Comparison of ENCODE assay signal across 8 mouse cellular contexts in genomic region chr5:77089294-77089693, GRCm38 (mm10). TPM values are rescaled to one million over a fixed set of nuclear protein-coding genes. Genes with fewer than 3 reads are reported as not detected.
DNase-seq lines count a peak whose midpoint lies in the region; ATAC-seq and TF ChIP-seq lines count a peak whose summit lies in the region.

No protein-coding gene starts in this region.

- H3K9ac ChIP-seq in intestine, postnatal 0 days (ENCODE audit: low read depth, low read length) = no peak overlapping the region

- no peaks in the 10 kb centered on the region for H3K27me3 ChIP-seq in intestine, postnatal 0 days (replicated peaks; ENCODE audit: control insufficient read depth, insufficient read depth, low read length)

- no peak overlapping the region for H3K4me3 ChIP-seq in gastrocnemius, adult 2 months
- no peak overlapping the region for H3K4me3 ChIP-seq in intestine, postnatal 0 days (ENCODE audit: low read depth, low read length)

- no peak overlapping the region for H3K4me2 ChIP-seq in intestine, postnatal 0 days (replicated peaks; ENCODE audit: low read depth)

- WGBS in intestine, postnatal 0 days = 33% methylated on average over 1 of the region's 1 CpGs

- intact Hi-C loops in gastrocnemius, adult 2 months (cut with DNase I) = loop anchor here (1.0 kb wide), 2 partner anchors 81 to 128 kb away; no protein-coding TSS in a partner anchor

- H3K9me3 ChIP-seq in intestine, postnatal 0 days (ENCODE audit: control insufficient read depth) = no peaks in the 10 kb centered on the region

- DNase-seq in adrenal gland, adult (ENCODE audit: inconsistent age in 2 of 2, low spot score in 1 of 2) = peak; percentile 39 to 70
- no peak for DNase-seq in adrenal gland, adult 8-10 months
- DNase-seq in CD4-positive helper T cell, adult 2 months (ENCODE audit: low read depth, low spot score) = peak; percentile 59
- DNase-seq in brain, embryonic 14.5 days (ENCODE audit: low read depth) = peak; percentile 67
- DNase-seq in gastrocnemius, adult 2 months = peak; percentile 63
- DNase-seq in lung, postnatal 10 days = peak; percentile 73
- peak; percentile 45 for DNase-seq in right cerebral cortex, postnatal 25 days

- H3K36me3 ChIP-seq in intestine, postnatal 0 days (ENCODE audit: control insufficient read depth, insufficient read depth) = no peaks in the 10 kb centered on the region; the same call in none of the 2 replicates

- H3K4me1 ChIP-seq in intestine, postnatal 0 days (replicated peaks; ENCODE audit: control insufficient read depth, insufficient read depth, low read length) = no peaks in the 10 kb centered on the region; the same call in 1 of the 2 replicates

- TF ChIP-seq POLR2A in brain, embryonic 14.5 days (IDR thresholded peaks at IDR 0.05; ENCODE audit: borderline replicate concordance, extremely low read depth, insufficient read depth, insufficient read length, poor library complexity, severe bottlenecking) = no peak

- H3K27ac ChIP-seq in gastrocnemius, adult 2 months = no peak overlapping the region
- no peak overlapping the region for H3K27ac ChIP-seq in intestine, postnatal 0 days (ENCODE audit: low read depth, low read length)

- TF ChIP-seq CTCF in brain, embryonic 14.5 days (IDR thresholded peaks at IDR 0.05; ENCODE audit: borderline replicate concordance, extremely low read depth, insufficient read depth, insufficient read length) = peak; percentile 78
- peak; percentile 92 for TF ChIP-seq CTCF in gastrocnemius, adult 2 months (IDR thresholded peaks at IDR 0.05)
- peak; percentile 89 for TF ChIP-seq CTCF in intestine, postnatal 0 days (IDR thresholded peaks at IDR 0.05; ENCODE audit: low read depth)

- no peak for ATAC-seq in intestine, postnatal 0 days

RNA-seq across cellular contexts. Expression of gene Hopx, which starts 25.6 kb away (rescaled TPM):
- total RNA-seq in adrenal gland, adult 8-10 months (2022) = 1 to 10 TPM; 1.5 to 4.1 (median 2.1) TPM
- polyA plus RNA-seq in brain, embryonic 14.5 days (2012; rRNA removed) = 22.5 and 28.1 TPM in 2 replicates
- 1 to 10 TPM; 2.2 to 5.4 TPM for total RNA-seq in gastrocnemius, adult 2 months (2021)
- polyA plus RNA-seq in intestine, postnatal 0 days (2015; fragmentation: Nextera tagmentation; extraction: Ambion mirVana) = 10.5 and 12.0 TPM in 2 replicates
